Mouse (Mus musculus) left cerebral cortex, postnatal 25 days (tissue): ENCODE results near the gene Lancl3. TPM values are rescaled to one million over a fixed set of nuclear protein-coding genes. Genes with fewer than 3 reads are reported as not detected.

Experiments used
- DNase-seq, 2 experiments: peaks; one replicate each; pipeline ENCODE4 v3.0.0; 2022; ENCODE audit warnings: low spot score in 2 of 2, mixed read lengths in 1 of 2
- intact Hi-C: fragments of 180-260 bp; cut with DNase I; formaldehyde crosslinking; loops from one replicate; pipeline ENCODE4 v1.15.1; 2025
- total RNA-seq, 2 experiments: library from RNA; stranded (reverse); gene quantifications; 2 replicates each; pipeline ENCODE4 v1.2.3; 2021

The Lancl3 gene
- 1 to 10 TPM; 5.9 to 7.1 TPM for total RNA-seq

DNA sequence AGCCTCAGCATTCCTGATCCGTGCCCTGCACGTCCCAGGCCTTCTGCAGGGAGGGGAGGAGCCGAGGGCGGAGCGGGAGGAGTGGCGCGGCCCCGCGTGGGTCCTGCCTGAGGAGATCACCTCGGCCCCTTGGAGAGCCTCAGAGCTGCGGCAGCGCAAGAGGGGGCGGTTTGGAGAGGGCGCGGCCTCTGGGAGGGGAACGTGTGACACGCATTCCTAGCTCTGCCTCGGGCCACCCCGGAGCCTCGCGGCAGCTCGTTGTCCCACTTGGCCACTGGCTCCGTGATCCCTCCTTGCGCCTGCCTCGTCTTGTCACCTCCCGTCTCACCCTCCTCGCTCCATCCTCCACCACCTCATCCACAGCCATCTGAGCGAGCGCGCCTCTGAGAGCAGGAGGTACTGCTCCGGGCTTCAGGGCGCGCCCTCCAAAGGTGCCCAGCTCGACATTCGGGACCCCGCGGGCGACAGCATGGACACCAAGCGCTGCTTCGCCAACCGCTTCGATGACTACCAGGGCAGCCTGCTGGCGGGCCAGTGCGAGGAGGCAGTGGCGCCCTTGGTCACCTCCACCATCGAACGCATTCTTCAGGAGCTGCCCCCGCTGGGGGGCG is at the start of gene Lancl3:
Gene Lancl3, plus strand, starts transcription at position 142 of the 611 bp plus-strand sequence.
- DNase-seq = no peak
- intact Hi-C loops = no loop called here

DNA sequence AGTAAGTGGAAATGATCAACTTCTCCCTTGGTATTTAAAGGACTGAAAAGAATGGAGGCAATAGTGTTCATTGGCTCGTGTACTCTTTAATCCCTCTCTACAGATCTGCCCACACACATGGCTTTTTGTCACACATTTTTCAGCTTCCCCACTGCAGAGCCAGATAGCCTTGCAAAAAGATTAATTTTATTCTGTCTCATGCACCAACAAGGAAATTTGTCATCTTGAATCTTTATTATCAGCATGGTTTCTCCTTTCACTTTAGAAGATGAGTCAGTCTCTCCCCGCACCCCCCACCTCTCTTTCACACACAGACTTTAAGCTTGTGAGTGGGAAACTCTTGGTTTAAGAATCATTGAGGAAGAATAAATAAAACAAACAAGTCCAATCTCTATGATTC is 20.7 kb upstream of the Lancl3 start:
- peak in 1 of 2 experiments; percentile 30 for DNase-seq
- intact Hi-C loops = no loop called here

DNA sequence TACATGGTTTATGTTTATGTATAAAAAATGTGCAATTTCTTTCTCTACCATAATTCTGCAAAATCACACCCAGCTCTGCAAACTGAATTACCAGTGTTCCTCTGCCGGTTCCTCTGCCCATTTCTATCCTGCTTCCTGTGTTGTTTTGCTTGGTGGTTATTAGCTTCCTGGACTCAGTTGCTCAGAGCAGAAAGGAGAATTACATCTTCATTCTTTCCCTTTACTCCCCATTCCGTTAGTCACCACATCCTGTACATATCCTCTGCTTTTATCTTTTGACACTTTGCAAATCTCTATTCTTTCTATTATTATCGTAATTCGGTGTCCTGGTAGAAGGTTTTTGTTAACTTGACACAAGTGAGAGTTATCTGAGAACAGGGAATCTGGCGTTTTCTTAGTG is 18.1 kb upstream of the Lancl3 start:
- no peak for DNase-seq
- intact Hi-C loops = no loop called here

DNA sequence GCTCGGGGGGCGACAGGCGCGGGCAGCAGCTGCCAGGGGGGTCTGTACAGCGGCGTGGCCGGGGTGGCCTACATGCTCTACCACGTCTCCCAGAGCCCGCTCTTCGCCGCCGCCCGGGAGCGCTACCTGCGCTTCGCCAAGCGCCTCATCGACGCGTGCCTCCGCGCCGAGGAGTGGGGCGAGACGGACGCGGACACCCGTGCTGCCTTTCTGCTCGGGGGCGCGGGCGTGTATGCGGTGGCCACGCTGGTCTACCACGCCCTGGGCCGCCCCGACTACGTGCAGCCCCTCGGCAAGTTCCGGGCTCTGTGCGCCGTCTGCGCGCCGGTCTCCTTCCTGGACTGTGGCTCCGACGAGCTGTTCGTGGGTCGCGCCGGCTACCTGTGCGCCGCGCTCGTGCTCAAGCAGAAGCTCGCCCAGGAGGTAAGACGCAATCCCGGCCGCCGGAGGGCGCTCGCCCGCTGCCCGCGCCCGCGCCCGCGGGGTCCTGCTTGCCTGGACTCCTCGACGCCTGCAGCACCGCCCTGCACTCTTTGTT is 747 bp downstream of the Lancl3 start:
- intact Hi-C loops = no loop called here
- DNase-seq = peak in 1 of 2 experiments; percentile 10

DNA sequence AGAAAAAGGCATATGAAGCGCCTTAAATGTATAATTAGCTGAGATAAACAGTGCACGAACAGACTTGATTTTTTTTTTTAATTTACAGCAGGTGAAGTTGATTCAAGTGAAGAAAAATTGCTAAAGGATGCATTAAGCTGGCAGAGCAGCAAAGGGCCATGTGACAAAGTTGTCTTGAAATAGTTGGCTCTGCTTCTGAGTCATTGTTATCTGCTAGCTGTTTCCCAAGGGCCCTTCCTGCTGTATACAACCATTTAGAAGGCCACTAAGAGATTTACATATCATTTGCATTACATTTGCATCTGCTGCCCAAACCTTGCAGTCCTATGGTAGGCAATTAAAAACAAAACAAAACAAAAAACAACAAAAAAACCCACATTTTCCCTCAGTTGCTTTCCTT is 2.3 kb downstream of the Lancl3 start:
- peak in 1 of 2 experiments; percentile 17 for DNase-seq
- intact Hi-C loops = no loop called here

DNA sequence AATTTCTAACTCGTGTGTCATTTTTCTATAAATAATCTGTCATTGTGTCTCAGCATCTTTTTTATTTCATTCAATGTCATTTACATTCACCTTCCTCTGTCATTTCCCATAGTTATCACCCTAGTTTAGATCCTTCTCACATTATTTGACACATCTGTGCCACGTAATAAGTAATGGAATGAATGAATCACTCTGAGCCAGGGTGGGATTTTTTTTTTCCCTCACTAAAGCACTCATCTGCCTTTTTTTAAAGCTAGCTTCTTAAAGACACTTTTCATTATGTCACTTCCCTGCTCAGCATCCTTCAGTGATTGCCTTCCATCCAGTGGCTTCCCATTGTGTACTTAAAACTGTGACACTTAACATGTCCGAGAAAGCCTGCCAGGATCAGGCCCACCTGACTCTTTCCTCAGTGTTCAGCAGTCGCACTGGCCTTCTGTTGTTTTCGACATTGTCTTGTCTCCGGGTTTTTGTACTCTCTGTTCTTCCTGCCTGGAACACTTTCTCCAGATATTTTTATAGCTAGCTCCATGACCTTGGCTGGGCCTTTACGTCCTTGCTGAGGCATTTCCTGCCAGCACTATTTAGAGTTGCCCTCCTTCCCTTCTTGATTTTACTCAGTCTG is 3.2 kb downstream of the Lancl3 start:
- DNase-seq = no peak
- intact Hi-C loops = no loop called here

DNA sequence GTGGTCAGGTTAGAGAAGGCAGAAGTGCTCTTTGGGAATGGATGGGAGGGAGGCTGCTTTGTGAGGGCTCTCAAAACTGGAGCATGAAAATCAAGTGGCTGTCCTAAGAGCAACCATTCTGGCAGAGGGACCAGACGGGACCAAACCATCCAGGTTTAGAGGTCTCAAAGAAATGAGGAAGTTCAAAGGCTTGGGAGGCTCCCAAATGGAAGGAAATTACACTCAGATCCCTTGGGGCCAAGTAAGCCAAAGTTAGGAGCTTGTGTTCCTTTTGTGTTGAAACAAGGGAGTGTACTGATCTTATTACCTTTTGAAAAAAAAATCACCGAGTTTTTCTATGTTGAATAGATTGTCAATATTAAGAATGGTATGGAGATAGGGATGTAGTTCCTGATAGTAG is 5.4 kb downstream of the Lancl3 start:
- DNase-seq = no peak
- intact Hi-C loops = no loop called here

DNA sequence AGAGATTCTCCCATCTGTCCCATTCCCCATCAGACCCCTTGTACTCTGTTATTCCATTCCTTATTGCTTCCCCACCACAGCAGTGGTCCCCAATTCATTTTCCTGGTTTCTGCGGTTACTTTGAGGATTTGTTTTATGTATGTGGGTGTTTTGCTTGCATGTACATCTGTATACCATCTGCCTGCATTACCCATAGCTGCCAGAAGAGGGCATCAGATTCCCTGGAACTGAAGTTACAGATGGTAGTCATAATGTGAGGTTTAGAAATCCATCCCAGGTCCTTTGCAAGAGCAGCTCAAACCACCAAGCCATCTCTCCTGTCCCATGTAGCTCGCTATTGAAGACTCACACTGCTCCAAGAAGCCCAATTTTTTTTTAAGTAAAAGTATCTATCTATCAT is 16.5 kb downstream of the Lancl3 start:
- intact Hi-C loops = no loop called here
- no peak for DNase-seq

DNA sequence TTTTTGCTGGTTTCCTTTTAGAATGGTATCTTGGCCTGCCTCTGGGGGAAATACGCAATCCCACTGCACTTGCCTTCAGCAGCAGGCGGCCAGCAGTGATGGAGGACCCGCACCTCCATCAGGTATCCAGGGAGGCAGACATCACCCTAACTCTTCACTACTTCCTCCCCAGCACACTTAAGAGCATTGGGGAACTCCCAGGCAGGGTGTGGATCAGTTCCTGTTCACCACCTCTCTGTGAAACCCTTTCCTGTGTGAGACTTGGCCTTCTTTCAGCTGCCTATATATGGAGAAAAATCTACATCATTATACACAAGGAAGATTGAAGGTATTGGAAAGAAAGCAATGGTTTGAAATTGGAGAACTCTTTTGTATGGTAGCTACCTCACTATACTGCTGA is 19.9 kb downstream of the Lancl3 start:
- DNase-seq = no peak
- intact Hi-C loops = no loop called here

DNA sequence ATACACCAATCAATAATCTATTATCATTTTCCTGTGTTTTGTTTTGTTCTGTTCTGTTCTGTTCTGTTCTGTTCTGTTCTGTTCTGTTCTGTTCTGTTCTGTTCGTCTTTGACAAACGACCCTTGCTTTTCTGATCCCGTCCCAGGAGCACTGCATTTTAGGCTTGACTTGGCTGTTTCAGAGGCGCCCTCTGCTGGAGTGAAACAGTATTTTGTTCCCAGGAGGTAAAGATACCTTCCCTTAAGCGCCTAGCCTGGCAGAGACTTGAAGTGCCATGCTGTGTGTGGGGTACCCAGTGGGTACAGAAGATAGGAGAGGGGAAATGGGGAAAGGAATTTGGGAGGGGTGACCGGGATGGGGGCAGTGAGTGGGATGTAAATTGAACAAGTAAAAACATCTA is 21.5 kb downstream of the Lancl3 start:
- peak; percentile 20 to 25 for DNase-seq
- intact Hi-C loops = loop anchor here (2.0 kb wide), 1 partner anchor 92 kb away; no protein-coding TSS in a partner anchor

DNA sequence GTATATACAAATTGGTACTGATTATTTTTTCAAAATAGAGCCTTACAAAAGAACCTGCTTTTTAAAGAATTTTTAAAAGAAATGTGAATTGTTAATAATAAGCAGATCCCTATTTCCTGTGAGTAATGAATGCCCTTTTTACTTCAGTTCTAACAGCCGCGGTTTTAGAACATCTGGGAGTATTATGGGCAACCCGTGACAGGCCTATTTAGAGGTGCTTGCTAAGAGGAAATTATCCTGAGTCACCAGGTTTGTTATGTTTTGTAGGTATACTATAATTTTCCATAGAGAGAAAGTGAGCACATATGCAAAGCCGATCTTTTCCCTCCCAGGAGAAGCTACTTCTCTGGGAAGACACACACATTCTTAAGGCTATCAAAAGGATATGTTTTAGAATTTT is 22.0 kb downstream of the Lancl3 start:
- intact Hi-C loops = loop anchor here (2.0 kb wide), 1 partner anchor 93 kb away; no protein-coding TSS in a partner anchor
- DNase-seq = no peak

DNA sequence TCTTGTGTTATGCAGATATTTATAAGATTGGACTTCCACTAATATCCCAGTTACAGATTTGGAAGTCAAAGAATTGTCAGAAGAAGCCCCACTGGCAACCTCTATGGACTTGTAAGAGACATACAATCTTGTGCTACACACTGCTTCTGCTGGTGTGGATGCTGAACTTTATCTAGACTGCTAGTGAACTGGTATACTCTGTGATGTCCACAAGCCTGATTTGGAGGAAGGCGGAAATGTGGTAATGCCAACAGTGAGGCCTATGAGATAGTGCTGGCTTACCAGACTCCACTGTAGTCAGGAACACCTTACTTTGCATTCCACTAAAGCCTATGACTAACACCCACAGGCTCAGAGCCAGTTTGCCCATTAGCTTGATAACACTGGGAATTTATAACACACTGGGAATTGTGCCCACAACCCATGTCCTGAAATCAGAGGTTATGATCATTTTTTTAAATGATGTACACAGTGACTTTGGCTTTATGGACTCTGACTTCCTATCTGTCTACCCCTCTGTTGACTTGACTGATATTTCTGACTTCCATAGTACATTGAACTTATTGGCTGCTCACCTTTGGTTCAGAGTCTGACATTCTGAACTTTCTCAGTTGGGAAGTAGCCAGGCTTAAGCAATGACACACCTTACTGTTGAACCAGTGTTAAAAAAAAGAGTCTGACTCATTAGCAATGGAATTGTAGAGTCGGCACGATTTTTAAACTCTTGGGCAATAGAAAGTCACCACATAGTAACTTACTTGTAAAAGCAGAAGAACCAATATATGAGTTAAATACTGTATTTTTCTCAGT is 22.9 kb downstream of the Lancl3 start:
- intact Hi-C loops = no loop called here

DNA sequence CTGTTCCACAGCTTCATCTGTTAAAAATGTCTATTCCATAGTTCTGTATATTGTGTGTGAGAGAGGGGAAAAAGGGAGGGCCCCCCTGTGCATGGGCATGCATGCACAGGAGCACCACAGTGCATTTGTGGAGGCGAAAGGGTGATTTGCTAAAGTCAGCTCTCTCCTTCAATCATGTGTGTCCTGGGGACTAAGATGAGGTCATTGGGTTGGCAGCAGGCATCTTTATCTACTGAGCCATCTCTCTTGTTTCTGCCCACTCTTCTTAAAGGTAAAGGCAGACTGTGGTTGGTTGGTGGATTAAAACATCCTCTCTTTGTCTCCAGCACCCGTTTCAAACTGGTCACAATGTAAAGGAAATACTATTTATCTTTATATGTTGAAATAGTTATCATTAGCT is 27.4 kb downstream of the Lancl3 start:
- intact Hi-C loops = no loop called here

More for the DNA sequence above, 22.9 kb downstream of the Lancl3 start:
- no peak for DNase-seq

DNA sequence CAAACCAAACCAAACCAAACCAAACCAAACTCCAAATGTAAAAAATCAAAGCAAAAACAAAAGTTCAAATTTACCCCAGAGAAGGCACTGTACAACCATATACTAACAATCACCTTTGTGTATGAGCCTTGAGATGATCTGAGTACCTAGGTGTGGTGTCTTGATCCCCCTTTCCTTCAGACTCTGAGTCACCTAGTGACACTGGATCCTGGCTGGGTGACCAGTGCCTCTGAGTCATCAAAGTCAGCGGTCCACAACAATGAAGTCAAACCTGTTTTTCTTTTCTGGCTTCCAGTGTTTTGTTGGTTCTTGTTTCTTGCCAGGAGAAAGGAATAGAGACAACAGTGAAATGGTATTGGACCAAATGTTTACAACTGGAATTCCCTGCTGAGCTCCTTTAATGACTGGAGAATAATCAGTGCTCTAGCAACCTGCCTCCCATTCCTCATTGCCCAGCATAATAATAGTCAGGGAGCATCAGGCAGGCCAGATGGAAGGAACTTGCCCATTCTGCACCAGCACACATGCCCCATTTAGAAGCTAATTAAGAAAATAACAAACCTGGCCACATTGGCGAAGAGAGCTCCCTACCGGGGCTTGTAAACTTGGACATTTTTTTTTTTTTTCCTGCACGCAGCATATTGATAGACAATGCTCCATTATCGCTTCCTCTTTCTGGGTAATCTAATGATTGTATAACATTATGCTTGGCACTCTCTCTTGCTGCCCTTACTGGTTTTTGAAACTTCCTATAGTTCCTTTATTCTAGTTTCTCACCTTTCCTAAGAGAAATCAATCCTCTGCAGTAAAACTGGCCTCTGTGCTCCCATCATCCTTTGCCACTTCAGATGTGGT is 41.3 kb downstream of the Lancl3 start:
- intact Hi-C loops = no loop called here

More for the DNA sequence above, 27.4 kb downstream of the Lancl3 start:
- no peak for DNase-seq

DNA sequence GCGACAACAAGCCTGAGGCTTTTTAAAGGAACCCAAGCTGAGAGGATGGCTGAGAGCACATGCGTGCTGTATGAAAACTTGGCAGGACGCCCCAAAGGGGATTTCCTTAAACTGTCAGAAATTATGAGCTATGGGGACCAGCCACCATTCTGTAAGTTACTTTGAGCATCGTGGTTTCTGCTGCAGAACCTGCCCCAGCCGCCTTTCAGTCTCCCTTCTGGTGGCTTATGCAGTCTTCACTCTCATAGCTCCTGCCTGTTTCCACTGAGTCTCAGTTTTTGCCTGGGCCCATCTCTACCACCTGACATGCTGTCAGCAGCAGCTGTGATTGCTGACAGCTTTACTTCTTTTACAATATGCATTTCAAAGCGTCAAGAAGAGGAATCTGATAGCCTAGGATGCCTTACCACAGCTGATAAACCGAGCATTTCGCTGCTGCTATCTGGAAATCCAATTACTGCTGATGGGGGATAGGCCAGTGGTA is 43.7 kb downstream of the Lancl3 start:
- intact Hi-C loops = no loop called here
- DNase-seq = peak in 1 of 2 experiments; percentile 5

More for the DNA sequence above, 41.3 kb downstream of the Lancl3 start:
- DNase-seq = no peak

DNA sequence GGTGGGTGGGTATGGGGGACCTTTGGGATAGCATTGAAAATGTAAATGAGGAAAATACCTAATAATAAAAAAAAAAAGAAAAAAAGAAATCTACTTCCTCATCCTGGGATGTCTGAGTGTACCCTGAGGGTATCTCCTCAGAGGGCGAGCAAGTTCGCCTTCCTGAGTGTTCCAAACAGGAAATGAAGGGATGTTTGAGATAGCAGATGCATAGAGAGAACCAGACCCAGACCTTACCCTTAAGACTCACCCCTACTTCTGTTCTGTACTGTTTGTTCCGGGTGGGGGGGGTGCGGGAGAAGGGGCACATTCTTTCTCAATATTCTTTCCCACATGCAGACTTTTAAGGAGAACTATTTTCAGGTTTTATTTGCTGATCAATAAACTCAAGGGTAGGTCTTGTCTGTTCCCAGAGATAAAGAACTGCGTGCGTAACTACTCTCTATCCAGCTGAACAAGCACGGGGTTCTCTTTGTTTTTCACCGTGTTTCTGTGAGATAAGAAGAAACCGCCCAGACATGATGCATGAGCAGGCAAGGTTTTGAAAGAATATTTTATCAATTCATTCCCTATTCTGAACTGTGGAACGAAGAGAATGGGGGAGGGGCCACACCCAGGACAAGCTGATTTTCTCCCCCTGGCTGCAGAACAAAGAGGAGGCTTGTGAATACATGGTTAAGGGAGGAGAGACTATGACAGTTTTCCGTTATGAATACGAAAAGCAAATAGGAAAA is 45.1 kb downstream of the Lancl3 start:
- DNase-seq = no peak
- intact Hi-C loops = no loop called here

DNA sequence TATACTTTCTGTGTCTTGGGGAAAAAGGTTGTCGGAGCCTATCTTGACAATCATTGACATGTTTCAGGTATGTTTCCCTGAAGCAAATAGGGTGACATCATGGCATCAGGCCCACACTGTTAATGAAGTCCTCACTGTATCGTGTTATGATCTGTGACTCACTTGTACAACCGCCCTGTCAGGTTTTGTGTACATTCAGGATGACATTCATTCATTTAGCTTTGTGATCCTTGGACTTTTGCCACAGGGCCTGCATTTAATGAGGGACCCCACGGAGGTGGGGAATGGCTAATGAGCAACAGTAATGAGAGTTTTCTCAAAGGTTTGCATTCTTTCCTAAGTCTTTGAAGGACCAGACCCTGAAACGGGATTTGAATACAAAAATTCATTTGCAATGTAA is 49.2 kb downstream of the Lancl3 start:
- no peak for DNase-seq
- intact Hi-C loops = no loop called here

DNA sequence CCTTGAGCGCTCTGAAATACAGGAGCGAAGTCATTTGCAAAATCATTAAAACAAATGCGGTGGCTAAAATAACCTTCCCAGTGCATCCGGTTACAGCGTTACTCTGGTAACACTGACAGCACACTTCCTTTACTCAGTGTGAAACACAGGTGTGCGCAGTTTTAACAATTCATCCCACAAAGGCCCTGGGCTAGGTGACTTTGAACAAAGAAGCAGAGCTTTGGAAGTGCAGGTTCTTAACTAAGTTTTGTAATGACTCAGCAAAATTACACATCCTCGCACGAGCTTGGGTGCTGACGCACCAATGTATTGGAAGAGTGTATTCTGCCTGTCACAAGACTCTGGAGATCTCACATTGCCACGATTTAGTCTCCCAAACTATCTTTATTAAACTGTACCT is 54.3 kb downstream of the Lancl3 start:
- intact Hi-C loops = no loop called here
- DNase-seq = no peak

DNA sequence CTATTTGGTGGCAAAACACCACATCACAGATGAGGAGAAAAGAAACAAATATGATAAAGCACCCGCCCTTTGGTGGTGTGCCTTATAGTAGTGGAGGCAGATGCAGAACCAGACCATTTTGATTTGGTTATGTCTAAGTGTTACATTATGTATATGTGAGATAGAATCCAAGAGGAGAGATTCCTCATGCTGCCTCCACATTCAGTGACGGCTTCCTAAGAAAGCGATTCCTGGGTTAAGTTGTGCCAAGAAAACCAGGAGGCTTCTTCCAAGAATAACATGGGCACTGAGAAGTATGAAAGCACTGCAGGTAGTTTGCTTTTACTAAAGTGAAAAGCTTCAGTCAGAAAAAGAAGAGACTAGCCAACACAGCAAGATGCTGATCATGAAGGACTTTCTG is 55.2 kb downstream of the Lancl3 start:
- DNase-seq = peak in 1 of 2 experiments; percentile 64
- intact Hi-C loops = no loop called here
